Comparison of ENCODE assay signal across 17 mouse cellular contexts in genomic region chr17:88706231-88706649, GRCm38 (mm10). TPM values are rescaled to one million over a fixed set of nuclear protein-coding genes. Genes with fewer than 3 reads are reported as not detected.
A peak's percentile ranks its signal among the peaks of the same experiment; 100 is the strongest.
DNase-seq lines count a peak whose midpoint lies in the region; ATAC-seq and TF ChIP-seq lines count a peak whose summit lies in the region.
"Had no signal": no experiment of that assay in that cellular context is flagged by ENCODE, and none has a peak within 500 bp of the region (broad histone marks: within the 10 kb centered on the region; RNA-seq: fewer than 3 reads in every experiment).

No protein-coding gene starts in this region.

- H3K36me3 ChIP-seq in hindbrain, embryonic 10.5 days = no peaks in the 10 kb centered on the region
- no peaks in the 10 kb centered on the region for H3K36me3 ChIP-seq in hindbrain, embryonic 14.5 days (replicated peaks; ENCODE audit: control insufficient read depth, insufficient read depth)
- no peaks in the 10 kb centered on the region for H3K36me3 ChIP-seq in hindbrain, embryonic 11.5 days (ENCODE audit: control insufficient read depth, insufficient read depth, low read length)
- no peaks in the 10 kb centered on the region for H3K36me3 ChIP-seq in midbrain, embryonic 15.5 days (replicated peaks)
- H3K36me3 ChIP-seq: heart, embryonic 12.5 days; stomach, embryonic 15.5 days had no signal

- no peak overlapping the region for H3K4me2 ChIP-seq in hindbrain, embryonic 14.5 days (replicated peaks)
- H3K4me2 ChIP-seq in hindbrain, embryonic 11.5 days (replicated peaks; ENCODE audit: low read depth, low read length) = no peak overlapping the region
- H3K4me2 ChIP-seq in midbrain, embryonic 15.5 days = no peak overlapping the region
- H3K4me2 ChIP-seq: heart, embryonic 12.5 days; lung, embryonic 14.5 days; stomach, embryonic 15.5 days had no signal

- intact Hi-C loops in gastrocnemius, adult 2 months (cut with DNase I) = no loop called here

- no peaks in the 10 kb centered on the region for H3K27me3 ChIP-seq in hindbrain, embryonic 10.5 days (ENCODE audit: insufficient read depth, poor library complexity, severe bottlenecking)
- no peaks in the 10 kb centered on the region for H3K27me3 ChIP-seq in hindbrain, embryonic 14.5 days (ENCODE audit: control insufficient read depth, insufficient read depth, low read length)
- H3K27me3 ChIP-seq in hindbrain, embryonic 11.5 days (ENCODE audit: control insufficient read depth, insufficient read depth, low read length) = no peaks in the 10 kb centered on the region
- no peaks in the 10 kb centered on the region for H3K27me3 ChIP-seq in midbrain, embryonic 15.5 days (replicated peaks)
- H3K27me3 ChIP-seq: heart, embryonic 12.5 days; stomach, embryonic 15.5 days had no signal

- 26% methylated on average over 8 of the region's 8 CpGs for WGBS in hindbrain, embryonic 10.5 days
- WGBS in hindbrain, embryonic 14.5 days = 12% methylated on average over 8 of the region's 8 CpGs
- WGBS in hindbrain, embryonic 11.5 days = 26% methylated on average over 8 of the region's 8 CpGs
- WGBS in midbrain, embryonic 15.5 days = 20% methylated on average over 8 of the region's 8 CpGs

- no peak for TF ChIP-seq CTCF in gastrocnemius, adult 2 months (IDR thresholded peaks at IDR 0.05)

- no peak overlapping the region for H3K9ac ChIP-seq in hindbrain, embryonic 14.5 days
- H3K9ac ChIP-seq in hindbrain, embryonic 11.5 days (ENCODE audit: low read depth, low read length) = no peak overlapping the region
- H3K9ac ChIP-seq in midbrain, embryonic 15.5 days = no peak overlapping the region
- H3K9ac ChIP-seq: heart, embryonic 12.5 days; lung, embryonic 14.5 days; stomach, embryonic 15.5 days had no signal

- peak; percentile 20 for DNase-seq in hindbrain, embryonic 10.5 days (ENCODE audit: low spot score)
- DNase-seq in hindbrain, embryonic 14.5 days (ENCODE audit: low spot score) = no peak
- DNase-seq in ZHBTc4 (ENCODE audit: low read depth, low spot score) = peak; percentile 71
- DNase-seq in hindbrain, embryonic 11.5 days (ENCODE audit: low spot score) = peak; percentile 32
- DNase-seq in T-cell, adult 2 months (ENCODE audit: low spot score) = no peak
- no peak for DNase-seq in gastrocnemius, adult 2 months
- DNase-seq in right cerebral cortex, adult 2 months (ENCODE audit: low spot score in 2 of 2) = no peak
- DNase-seq: adrenal gland, adult 8-10 months; cerebellum, postnatal 36 days; kidney, postnatal 25 days; lung, embryonic 14.5 days; thymus, postnatal 25 days had no signal

- no peak overlapping the region for H3K4me3 ChIP-seq in hindbrain, embryonic 10.5 days
- H3K4me3 ChIP-seq in hindbrain, embryonic 14.5 days (replicated peaks; ENCODE audit: low read length) = no peak overlapping the region
- no peak overlapping the region for H3K4me3 ChIP-seq in hindbrain, embryonic 11.5 days (ENCODE audit: low read depth, low read length)
- H3K4me3 ChIP-seq in midbrain, embryonic 15.5 days = no peak overlapping the region
- H3K4me3 ChIP-seq in gastrocnemius, adult 2 months = no peak overlapping the region
- H3K4me3 ChIP-seq: heart, embryonic 12.5 days; left cerebral cortex, adult 2 months; stomach, embryonic 15.5 days had no signal

- no peaks in the 10 kb centered on the region for H3K9me3 ChIP-seq in hindbrain, embryonic 10.5 days
- no peaks in the 10 kb centered on the region for H3K9me3 ChIP-seq in hindbrain, embryonic 14.5 days (ENCODE audit: control insufficient read depth, low read length)
- H3K9me3 ChIP-seq in hindbrain, embryonic 11.5 days (ENCODE audit: control insufficient read depth, low read length) = no peaks in the 10 kb centered on the region
- no peaks in the 10 kb centered on the region for H3K9me3 ChIP-seq in midbrain, embryonic 15.5 days
- H3K9me3 ChIP-seq: heart, embryonic 12.5 days; stomach, embryonic 15.5 days had no signal

- H3K27ac ChIP-seq in hindbrain, embryonic 10.5 days = peak overlapping the region; percentile 56; the same call in 1 of the 2 replicates
- no peak overlapping the region for H3K27ac ChIP-seq in hindbrain, embryonic 14.5 days
- no peak overlapping the region for H3K27ac ChIP-seq in hindbrain, embryonic 11.5 days (ENCODE audit: low read depth, low read length)
- H3K27ac ChIP-seq in midbrain, embryonic 15.5 days = peak overlapping the region; percentile 31; the same call in 1 of the 2 replicates
- no peak overlapping the region for H3K27ac ChIP-seq in gastrocnemius, adult 2 months
- H3K27ac ChIP-seq: left cerebral cortex, adult 2 months; stomach, embryonic 15.5 days had no signal

- ATAC-seq in hindbrain, embryonic 14.5 days (ENCODE audit: low FRiP score) = no peak; the same call in 1 of the 2 replicates
- peak; percentile 86 for ATAC-seq in hindbrain, embryonic 11.5 days (ENCODE audit: low FRiP score)
- ATAC-seq in midbrain, embryonic 15.5 days (replicated peaks) = peak; percentile 86

- peaks cover 11% of the 10 kb centered on the region for H3K4me1 ChIP-seq in hindbrain, embryonic 10.5 days (replicated peaks)
- H3K4me1 ChIP-seq in hindbrain, embryonic 14.5 days (replicated peaks; ENCODE audit: control insufficient read depth, insufficient read depth, low read length) = peaks cover 7% of the 10 kb centered on the region; the same call in 1 of the 2 replicates
- peaks cover 3% of the 10 kb centered on the region; the same call in 1 of the 2 replicates for H3K4me1 ChIP-seq in hindbrain, embryonic 11.5 days (replicated peaks; ENCODE audit: control insufficient read depth, insufficient read depth, low read length)
- peaks cover 21% of the 10 kb centered on the region for H3K4me1 ChIP-seq in midbrain, embryonic 15.5 days
- H3K4me1 ChIP-seq: heart, embryonic 12.5 days; stomach, embryonic 15.5 days had no signal

RNA-seq across cellular contexts. Expression of gene Gtf2a1l, which starts 37.8 kb away (rescaled TPM):
- polyA plus RNA-seq in hindbrain, embryonic 10.5 days (2016; fragmentation: Nextera tagmentation; extraction: Ambion mirVana) = 0.10 and 0.43 TPM in 2 replicates
- 0.27 and 0.30 TPM in 2 replicates for polyA plus RNA-seq in hindbrain, embryonic 14.5 days (2014; fragmentation: Nextera tagmentation; extraction: Ambion mirVana)
- 0.36 and 0.39 TPM in 2 replicates for polyA plus RNA-seq in hindbrain, embryonic 11.5 days (2014; fragmentation: Nextera tagmentation; extraction: Ambion mirVana)
- polyA plus RNA-seq in midbrain, embryonic 15.5 days (2015; fragmentation: Nextera tagmentation; extraction: Ambion mirVana) = 0.10 and 0.29 TPM in 2 replicates
- total RNA-seq in gastrocnemius, adult 2 months (2021) = not detected
- total RNA-seq: adrenal gland, adult 8-10 months; gastrocnemius, adult 8-10 months had no signal
- polyA plus RNA-seq: lung, embryonic 14.5 days had no signal

Comparison
In these comparisons a context has a peak if more than half of its experiments do, and no peak if none do; other contexts are left out.
1. DNase-seq: peak in hindbrain, embryonic 10.5 days (single experiment), ZHBTc4 (single experiment) and hindbrain, embryonic 11.5 days (single experiment); none in hindbrain, embryonic 14.5 days (single experiment), T-cell, adult 2 months (single experiment), gastrocnemius, adult 2 months (single experiment) and right cerebral cortex, adult 2 months (0 of 2).
2. H3K27ac ChIP-seq: peak in hindbrain, embryonic 10.5 days (single experiment) and midbrain, embryonic 15.5 days (single experiment); none in hindbrain, embryonic 14.5 days (single experiment), hindbrain, embryonic 11.5 days (single experiment) and gastrocnemius, adult 2 months (single experiment).